Mouse (Mus musculus) lung, adult 2 months (tissue): Measurements from ENCODE around the gene Npr2.

ENCODE experiments used
- CTCF ChIP-seq: fragments of 200-500 bp; IDR thresholded peaks from 2 replicates; pipeline ENCODE4 v1.5.1; 2011; ENCODE audit warnings: mild to moderate bottlenecking, low read length, control low read depth; ENCODE audit not compliant: insufficient read depth
- POLR2A ChIP-seq: fragments of 200-500 bp; IDR thresholded peaks from 2 replicates; pipeline ENCODE4 v1.6.1; 2011; ENCODE audit warnings: low read depth, mild to moderate bottlenecking, control low read depth, low read length, borderline replicate concordance; ENCODE audit errors: extremely low read depth

DNA sequence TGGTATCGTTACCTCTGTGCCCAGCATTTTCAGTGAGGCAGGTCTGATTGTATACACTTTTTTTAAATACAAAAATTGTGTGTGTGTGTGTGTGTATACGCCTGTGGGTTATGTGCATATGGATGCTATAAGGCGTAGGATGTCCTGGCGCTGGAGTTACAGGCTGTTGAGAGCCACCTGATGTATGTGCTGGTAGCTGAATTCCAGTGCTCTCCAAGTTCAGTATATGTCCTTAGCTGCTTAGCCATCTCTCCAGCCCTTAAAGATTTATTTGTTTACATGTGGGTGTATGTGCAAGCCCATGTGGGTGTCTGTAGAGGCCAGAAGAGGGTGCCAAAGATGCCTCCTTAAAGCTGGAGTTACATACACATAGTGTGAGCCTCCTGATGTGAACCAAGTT is 25.4 kb downstream of the Npr2 start:
- no peak for TF ChIP-seq CTCF
- TF ChIP-seq POLR2A: no peak
